Mouse (Mus musculus) heart, embryonic 15.5 days (tissue): ENCODE results near the gene Tab2. TPM values are rescaled to one million over a fixed set of nuclear protein-coding genes. Genes with fewer than 3 reads are reported as not detected.

Experiments
- ATAC-seq: fragments of 200-750 bp; cut with Nextera tagmentation; replicated peaks from 2 replicates; pipeline ENCODE4 v1.8.0; 2017; ENCODE audit warnings: low read depth, moderate TSS enrichment; ENCODE audit not compliant: insufficient number of reproducible peaks, insufficient read depth, low FRiP score
- H3K27ac ChIP-seq: fragments of 300-500 bp; sonication (generic); 2 replicates; pipeline ENCODE4 v1.5.1; 2015; ENCODE audit warnings: mild to moderate bottlenecking, inconsistent platforms
- H3K27me3 ChIP-seq: fragments of 300-500 bp; sonication (generic); 2 replicates; pipeline ENCODE4 v1.6.1; 2015; ENCODE audit warnings: inconsistent platforms
- H3K36me3 ChIP-seq: fragments of 300-500 bp; sonication (generic); 2 replicates; pipeline ENCODE4 v1.6.1; 2015; ENCODE audit warnings: mild to moderate bottlenecking, inconsistent platforms
- H3K4me1 ChIP-seq: fragments of 300-500 bp; sonication (generic); replicated peaks from 2 replicates; pipeline ENCODE4 v1.6.1; 2015; ENCODE audit warnings: inconsistent platforms
- H3K4me2 ChIP-seq: fragments of 300-500 bp; sonication (generic); 2 replicates; pipeline ENCODE4 v1.6.1; 2015; ENCODE audit warnings: inconsistent platforms, mild to moderate bottlenecking, moderate library complexity
- H3K4me3 ChIP-seq: fragments of 300-500 bp; sonication (generic); 2 replicates; pipeline ENCODE4 v1.5.1; 2015; ENCODE audit warnings: mild to moderate bottlenecking, inconsistent platforms
- H3K9ac ChIP-seq: fragments of 300-500 bp; sonication (generic); 2 replicates; pipeline ENCODE4 v1.6.1; 2015; ENCODE audit warnings: mild to moderate bottlenecking, inconsistent platforms
- H3K9me3 ChIP-seq: fragments of 300-500 bp; sonication (generic); replicated peaks from 2 replicates; pipeline ENCODE4 v1.6.1; 2016; ENCODE audit warnings: inconsistent platforms
- WGBS: fragments of 180-500 bp; shearing (Covaris S2); methylation state at CpG from one replicate; pipeline ENCODE4 v1.1.7; 2015; ENCODE audit warnings: mixed read lengths; 5-methylcytosine and 5-hydroxymethylcytosine counted together
- polyA plus RNA-seq: library from polyadenylated mRNA; unstranded; fragments of >200 nt; fragmentation: Nextera tagmentation; extraction: Ambion mirVana; gene quantifications from 2 replicates; pipeline ENCODE4 v1.2.1, GENCODE M21; 2015

The Tab2 gene
- polyA plus RNA-seq, 1 experiment from 2014 or later: 13.8 TPM

- Histone ChIP-seq H3K9ac (no peak overlapping the region), H3K9me3 (no peaks in the 10 kb centered on the region), H3K36me3 (0 out of 2 replicates have a peak, but pooled peaks cover 3% of the 10 kb centered on the region), H3K4me3 (no peak overlapping the region), H3K4me1 (peaks cover 16% of the 10 kb centered on the region), H3K27me3 (no peaks in the 10 kb centered on the region), H3K27ac (no peak overlapping the region), H3K4me2 (no peak overlapping the region)
- WGBS: 17% methylated on average over 3 of the region's 3 CpGs
- 0 out of 2 replicates have a peak, but pooled peaks have one; percentile 60 for ATAC-seq
Observed at GRCm38 (mm10) chr10:7943006-7943405, 13.0 kb downstream of the Tab2 start.

GRCm38 (mm10) chr10:7936556-7937192, 19.4 kb downstream of the Tab2 start:
- Histone ChIP-seq H3K27ac (no peak overlapping the region), H3K4me1 (peaks cover 18% of the 10 kb centered on the region), H3K36me3 (0 out of 2 replicates have a peak, but pooled peaks cover 3% of the 10 kb centered on the region), H3K9ac (no peak overlapping the region), H3K4me2 (no peak overlapping the region), H3K27me3 (no peaks in the 10 kb centered on the region), H3K4me3 (no peak overlapping the region), H3K9me3 (no peaks in the 10 kb centered on the region)
- ATAC-seq: no peak
- WGBS: 79% methylated on average over 6 of the region's 6 CpGs

GRCm38 (mm10) chr10:7932958-7933357, 23.1 kb downstream of the Tab2 start:
- ATAC-seq: no peak
- Histone ChIP-seq H3K4me1 (peaks cover 17% of the 10 kb centered on the region; the same call in 1 of the 2 replicates), H3K4me2 (no peak overlapping the region), H3K9ac (no peak overlapping the region), H3K27me3 (no peaks in the 10 kb centered on the region), H3K36me3 (no peaks in the 10 kb centered on the region), H3K4me3 (no peak overlapping the region), H3K27ac (no peak overlapping the region), H3K9me3 (no peaks in the 10 kb centered on the region)
- WGBS: 77% methylated on average over 2 of the region's 2 CpGs

- ATAC-seq: no peak
- no peak overlapping the region for H3K4me2 ChIP-seq
- no peak overlapping the region for H3K4me3 ChIP-seq
- no peaks in the 10 kb centered on the region for H3K27me3 ChIP-seq
- peaks cover 9% of the 10 kb centered on the region; the same call in 1 of the 2 replicates for H3K4me1 ChIP-seq
- H3K27ac ChIP-seq: no peak overlapping the region
- no peak overlapping the region for H3K9ac ChIP-seq
- WGBS: 74% methylated on average over 9 of the region's 9 CpGs
- no peaks in the 10 kb centered on the region for H3K9me3 ChIP-seq
- H3K36me3 ChIP-seq: peaks cover 5% of the 10 kb centered on the region
Observed at GRCm38 (mm10) chr10:7928996-7929395, 27.0 kb downstream of the Tab2 start.

GRCm38 (mm10) chr10:7925481-7925880, 30.5 kb downstream of the Tab2 start:
- peaks cover 22% of the 10 kb centered on the region for H3K36me3 ChIP-seq
- no peak for ATAC-seq
- 62% methylated on average over 11 of the region's 11 CpGs for WGBS
- H3K27me3 ChIP-seq: no peaks in the 10 kb centered on the region
- no peak overlapping the region for H3K4me3 ChIP-seq
- H3K4me1 ChIP-seq: peaks cover 7% of the 10 kb centered on the region; the same call in 1 of the 2 replicates
- H3K4me2 ChIP-seq: no peak overlapping the region
- no peak overlapping the region for H3K27ac ChIP-seq
- no peak overlapping the region for H3K9ac ChIP-seq
- H3K9me3 ChIP-seq: no peaks in the 10 kb centered on the region

- Histone ChIP-seq H3K36me3 (peaks cover 41% of the 10 kb centered on the region), H3K27me3 (no peaks in the 10 kb centered on the region), H3K9ac (no peak overlapping the region), H3K4me3 (no peak overlapping the region), H3K9me3 (no peaks in the 10 kb centered on the region), H3K4me2 (no peak overlapping the region), H3K27ac (no peak overlapping the region), H3K4me1 (peaks cover 5% of the 10 kb centered on the region; the same call in 1 of the 2 replicates)
- no peak for ATAC-seq
- 74% methylated on average over 1 of the region's 1 CpGs for WGBS
Observed at GRCm38 (mm10) chr10:7923433-7923832, 32.6 kb downstream of the Tab2 start.

- no peak overlapping the region for H3K4me3 ChIP-seq
- no peaks in the 10 kb centered on the region for H3K27me3 ChIP-seq
- no peak for ATAC-seq
- no peak overlapping the region for H3K4me2 ChIP-seq
- H3K36me3 ChIP-seq: peaks cover 33% of the 10 kb centered on the region
- no peaks in the 10 kb centered on the region for H3K9me3 ChIP-seq
- peaks cover 11% of the 10 kb centered on the region for H3K4me1 ChIP-seq
- H3K27ac ChIP-seq: no peak overlapping the region
- no peak overlapping the region for H3K9ac ChIP-seq
- WGBS: 51% methylated on average over 10 of the region's 10 CpGs
Observed at GRCm38 (mm10) chr10:7911268-7911667, 44.8 kb downstream of the Tab2 start.

- H3K27me3 ChIP-seq: no peaks in the 10 kb centered on the region
- H3K27ac ChIP-seq: no peak overlapping the region
- peaks cover 9% of the 10 kb centered on the region for H3K4me1 ChIP-seq
- no peak overlapping the region for H3K9ac ChIP-seq
- 62% methylated on average over 12 of the region's 12 CpGs for WGBS
- peaks cover 55% of the 10 kb centered on the region for H3K36me3 ChIP-seq
- H3K9me3 ChIP-seq: no peaks in the 10 kb centered on the region
- no peak overlapping the region for H3K4me3 ChIP-seq
- no peak for ATAC-seq
- H3K4me2 ChIP-seq: no peak overlapping the region
Observed at GRCm38 (mm10) chr10:7907151-7907550, 48.9 kb downstream of the Tab2 start.

GRCm38 (mm10) chr10:7904157-7904556, 51.9 kb downstream of the Tab2 start:
- H3K4me1 ChIP-seq: no peaks in the 10 kb centered on the region
- WGBS: 92% methylated on average over 5 of the region's 5 CpGs
- no peak overlapping the region for H3K4me3 ChIP-seq
- H3K27ac ChIP-seq: no peak overlapping the region
- ATAC-seq: no peak
- no peak overlapping the region for H3K4me2 ChIP-seq
- peaks cover 57% of the 10 kb centered on the region for H3K36me3 ChIP-seq
- no peaks in the 10 kb centered on the region for H3K27me3 ChIP-seq
- no peaks in the 10 kb centered on the region for H3K9me3 ChIP-seq
- no peak overlapping the region for H3K9ac ChIP-seq

- Histone ChIP-seq H3K36me3 (peaks cover 31% of the 10 kb centered on the region), H3K4me1 (no peaks in the 10 kb centered on the region), H3K27me3 (no peaks in the 10 kb centered on the region), H3K4me3 (no peak overlapping the region), H3K9ac (no peak overlapping the region), H3K9me3 (no peaks in the 10 kb centered on the region), H3K4me2 (no peak overlapping the region), H3K27ac (no peak overlapping the region)
- no peak for ATAC-seq
- WGBS: 87% methylated on average over 14 of the region's 14 CpGs
Observed at GRCm38 (mm10) chr10:7900719-7901627, 55.1 kb downstream of the Tab2 start.

GRCm38 (mm10) chr10:7888256-7888868, 67.7 kb downstream of the Tab2 start:
- no peak overlapping the region for H3K9ac ChIP-seq
- no peaks in the 10 kb centered on the region for H3K27me3 ChIP-seq
- H3K27ac ChIP-seq: no peak overlapping the region
- ATAC-seq: no peak
- H3K4me2 ChIP-seq: no peak overlapping the region
- 81% methylated on average over 11 of the region's 11 CpGs for WGBS
- H3K36me3 ChIP-seq: no peaks in the 10 kb centered on the region
- no peak overlapping the region for H3K4me3 ChIP-seq
- H3K9me3 ChIP-seq: no peaks in the 10 kb centered on the region
- no peaks in the 10 kb centered on the region for H3K4me1 ChIP-seq
